In genomic region chr4:100181676-100182075, GRCm38 (mm10) we compare ENCODE assay signal across 8 mouse cellular contexts.
DNase-seq lines count a peak whose midpoint lies in the region; ATAC-seq lines count a peak whose summit lies in the region.

No protein-coding gene starts in this region.

- WGBS in heart, embryonic 10.5 days = 81% methylated on average over 5 of the region's 5 CpGs

- H3K4me3 ChIP-seq in heart, embryonic 10.5 days = no peak overlapping the region

- no peak for ATAC-seq in erythroblast, adult 5-6 weeks (replicated peaks; ENCODE audit: low FRiP score, poor library complexity, severe bottlenecking)

- no peak overlapping the region for H3K27ac ChIP-seq in heart, embryonic 10.5 days

- intact Hi-C loops in heart, postnatal 14 days (cut with DNase I) = no loop called here

- peaks cover 9% of the 10 kb centered on the region for H3K4me1 ChIP-seq in heart, embryonic 10.5 days

- H3K9me3 ChIP-seq in heart, embryonic 10.5 days = no peaks in the 10 kb centered on the region

- H3K27me3 ChIP-seq in heart, embryonic 10.5 days (ENCODE audit: insufficient read depth, poor library complexity, severe bottlenecking) = no peaks in the 10 kb centered on the region

- DNase-seq in heart, adult 18-20 months = peak; percentile 86 to 87
- DNase-seq in heart, embryonic 10.5 days (ENCODE audit: low spot score) = no peak
- DNase-seq in NIH3T3 (ENCODE audit: low read depth) (peak; percentile 91), liver (no peak)
- peak; percentile 68 for DNase-seq in cerebellum, adult 9-11 months
- DNase-seq in heart, postnatal 14 days = peak; percentile 71 to 81
- no peak for DNase-seq in spleen, postnatal 4 days (ENCODE audit: low spot score in 2 of 2)

- no peaks in the 10 kb centered on the region for H3K36me3 ChIP-seq in heart, embryonic 10.5 days

Comparison
In these comparisons a context has a peak if more than half of its experiments do, and no peak if none do; other contexts are left out.
1. DNase-seq: peak in heart, adult 18-20 months (2 of 2), NIH3T3 (single experiment), cerebellum, adult 9-11 months (single experiment) and heart, postnatal 14 days (2 of 2); none in heart, embryonic 10.5 days (single experiment), spleen, postnatal 4 days (0 of 2) and liver (single experiment).